Mouse (Mus musculus): Measurements from ENCODE around the gene Tomm5.

- TF ChIP-seq GATA1 (IDR thresholded peaks at IDR 0.05; ENCODE audit: low read length) = no peak
- TF ChIP-seq TAL1 (IDR thresholded peaks at IDR 0.05; ENCODE audit: low read length) = no peak
Measured at GRCm38 (mm10) chr4:45073544-45073943, 34.4 kb downstream of the Tomm5 start.

Data from erythroblast, embryonic 14.5 days (primary cell).